Mouse (Mus musculus) CH12.LX (cell line): Measurements from ENCODE around the gene Zfp82. TPM values are rescaled to one million over a fixed set of nuclear protein-coding genes. Genes with fewer than 3 reads are reported as not detected.
A peak's percentile ranks its signal among the peaks of the same experiment; 100 is the strongest.

Experiments used
- DNase-seq: peaks from one replicate; pipeline ENCODE4 v3.0.0-alpha.2; 2013; ENCODE audit errors: extremely low read depth
- H3K27ac ChIP-seq: 2 replicates; pipeline ENCODE4 v1.5.1; 2012; ENCODE audit warnings: low read depth, mild to moderate bottlenecking, control low read depth, moderate library complexity; ENCODE audit not compliant: insufficient read depth
- H3K27me3 ChIP-seq: replicated peaks from 2 replicates; pipeline ENCODE3; 2012; ENCODE audit warnings: inconsistent platforms
- H3K36me3 ChIP-seq, 2 experiments: replicated peaks in 1 of 2; 2 replicates each; pipeline versions ENCODE3 to v1.6.1; 2012; ENCODE audit warnings: inconsistent platforms in 1 of 2, low read length in 1 of 2, mild to moderate bottlenecking in 1 of 2, mixed read lengths in 1 of 2, moderate library complexity in 1 of 2; ENCODE audit not compliant: control insufficient read depth in 1 of 2, insufficient read depth in 1 of 2
- H3K4me1 ChIP-seq, 2 experiments: 2 replicates each; pipeline ENCODE4 v1.6.1; 2012; ENCODE audit warnings: inconsistent platforms in 1 of 2, moderate library complexity in 1 of 2; ENCODE audit not compliant: insufficient read depth in 2 of 2, control insufficient read depth in 1 of 2
- H3K4me2 ChIP-seq: 2 replicates; pipeline ENCODE4 v1.6.1; 2012; ENCODE audit warnings: low read depth, mild to moderate bottlenecking, control low read depth; ENCODE audit not compliant: poor library complexity, insufficient read depth, severe bottlenecking
- H3K4me3 ChIP-seq, 3 experiments: fragments of 150-350 bp in 1 of 3; sonication (generic) in 1 of 3; replicated peaks in 1 of 3; 2 replicates each; pipeline versions ENCODE3 to v1.5.1; 2011 to 2012; ENCODE audit warnings: low read depth in 2 of 3, low read length in 2 of 3, mild to moderate bottlenecking in 2 of 3, moderate library complexity in 2 of 3, control low read depth in 1 of 3, improper control_type of control experiment in 1 of 3, inconsistent platforms in 1 of 3, mixed read lengths in 1 of 3; ENCODE audit not compliant: poor library complexity in 1 of 3
- H3K79me2 ChIP-seq: replicated peaks from 2 replicates; pipeline ENCODE4 v1.6.1; 2012; ENCODE audit warnings: mild to moderate bottlenecking, moderate library complexity; ENCODE audit not compliant: control insufficient read depth, poor library complexity, insufficient read depth, severe bottlenecking; ENCODE audit errors: extremely low read depth
- H3K9ac ChIP-seq: 2 replicates; pipeline ENCODE4 v1.6.1; 2012; ENCODE audit warnings: low read depth, mild to moderate bottlenecking, control low read depth, moderate library complexity; ENCODE audit not compliant: insufficient read depth
- H3K9me3 ChIP-seq: replicated peaks from 2 replicates; pipeline ENCODE3; 2012; ENCODE audit warnings: low read length, inconsistent platforms, mixed read lengths
- BHLHE40 ChIP-seq: IDR thresholded peaks from 2 replicates; pipeline ENCODE4 v1.6.1; 2011; ENCODE audit warnings: mild to moderate bottlenecking, low read depth, low read length, improper control_type of control experiment
- CHD1 ChIP-seq: IDR thresholded peaks from 2 replicates; pipeline ENCODE4 v1.6.1; 2012; ENCODE audit warnings: low read depth, low read length, improper control_type of control experiment, inconsistent platforms
- CHD2 ChIP-seq: IDR thresholded peaks from 2 replicates; pipeline ENCODE4 v1.6.1; 2011; ENCODE audit warnings: low read length, improper control_type of control experiment
- E2F4 ChIP-seq: IDR thresholded peaks from 2 replicates; pipeline ENCODE4 v1.6.1; 2011; ENCODE audit warnings: low read depth, low read length, improper control_type of control experiment; ENCODE audit not compliant: insufficient replicate concordance
- ELF1 ChIP-seq: IDR thresholded peaks from 2 replicates; pipeline ENCODE4 v1.6.1; 2014; ENCODE audit warnings: low read depth, mild to moderate bottlenecking, inconsistent platforms, low read length, improper control_type of control experiment
- EP300 ChIP-seq: IDR thresholded peaks from 2 replicates; pipeline ENCODE4 v1.6.1; 2011; ENCODE audit warnings: low read length, improper control_type of control experiment
- HCFC1 ChIP-seq: IDR thresholded peaks from 2 replicates; pipeline ENCODE4 v1.6.1; 2012; ENCODE audit warnings: low read depth, mild to moderate bottlenecking, inconsistent platforms, low read length, improper control_type of control experiment
- KAT2A ChIP-seq: IDR thresholded peaks from 2 replicates; pipeline ENCODE4 v1.6.1; 2012; ENCODE audit warnings: low read length, improper control_type of control experiment, inconsistent platforms; ENCODE audit not compliant: insufficient replicate concordance
- MAFK ChIP-seq: IDR thresholded peaks from 2 replicates; pipeline ENCODE4 v1.6.1; 2011; ENCODE audit warnings: low read length, improper control_type of control experiment; ENCODE audit not compliant: insufficient replicate concordance
- MAZ ChIP-seq: IDR thresholded peaks from 2 replicates; pipeline ENCODE4 v1.6.1; 2012; ENCODE audit warnings: low read depth, mild to moderate bottlenecking, inconsistent platforms, low read length, improper control_type of control experiment, moderate library complexity
- MYC ChIP-seq: IDR thresholded peaks from 2 replicates; pipeline ENCODE4 v1.6.1; 2011; ENCODE audit warnings: low read depth, mild to moderate bottlenecking, improper control_type of control experiment, low read length
- NELFE ChIP-seq: IDR thresholded peaks from 2 replicates; pipeline ENCODE4 v1.6.1; 2011; ENCODE audit warnings: low read depth, low read length, improper control_type of control experiment
- POLR2A ChIP-seq: IDR thresholded peaks from 2 replicates; pipeline ENCODE4 v1.6.1; 2011; ENCODE audit warnings: low read depth, mild to moderate bottlenecking, improper control_type of control experiment, low read length
- POLR2AphosphoS2 ChIP-seq: IDR thresholded peaks from 2 replicates; pipeline ENCODE4 v1.6.1; 2011; ENCODE audit warnings: low read depth, low read length, improper control_type of control experiment
- SIN3A ChIP-seq: IDR thresholded peaks from 2 replicates; pipeline ENCODE4 v1.6.1; 2012; ENCODE audit warnings: low read length, improper control_type of control experiment, inconsistent platforms
- UBTF ChIP-seq: IDR thresholded peaks from 2 replicates; pipeline ENCODE4 v1.6.1; 2012; ENCODE audit warnings: low read depth, mild to moderate bottlenecking, inconsistent platforms, low read length, improper control_type of control experiment, moderate library complexity
- USF1 ChIP-seq: IDR thresholded peaks from 2 replicates; pipeline ENCODE4 v1.6.1; 2014; ENCODE audit warnings: low read depth, mild to moderate bottlenecking, inconsistent platforms, low read length, improper control_type of control experiment
- USF2 ChIP-seq: conservative IDR thresholded peaks from 2 replicates; pipeline ENCODE4 v1.6.1; 2011; ENCODE audit warnings: low read depth, low read length, improper control_type of control experiment
- dilution Hi-C: fragments of 300-500 bp; cut with MboI; formaldehyde crosslinking; loops from 2 replicates; pipeline ENCODE4 v1.14.3; 2020; ENCODE audit warnings: low sequenced_read_pairs; ENCODE audit not compliant: extremely low pct_unique_long_range_greater_than_20kb, extremely low pct_ligation_motif_present
- in situ Hi-C: fragments of 300-500 bp; cut with MboI; formaldehyde crosslinking; loops from 3 replicates; pipeline ENCODE4 v1.14.3; 2019; ENCODE audit warnings: low sequenced_read_pairs, low pct_ligation_motif_present, low pct_unique_long_range_greater_than_20kb, mixed read lengths
- polyA plus RNA-seq: library from polyadenylated mRNA; unstranded; fragments of >175 nt; gene quantifications from 2 replicates; pipeline ENCODE4 v1.2.1, GENCODE M21; 2012; ENCODE audit warnings: low read depth; ENCODE audit not compliant: insufficient read length
- total RNA-seq, 2 experiments: library from RNA; depleted of rRNA; stranded (reverse); fragments of 300-350 nt in 1 of 2; fragments of >200 nt in 1 of 2; gene quantifications; 2 replicates each; pipeline ENCODE4 v1.2.3; 2012 to 2014

Gene Zfp82
- total and polyA plus RNA-seq, 3 experiments = 4.9 to 7.1 (median 6.9) TPM

- Histone ChIP-seq H3K4me2 (no peak overlapping the region), H3K79me2 (no peaks in the 10 kb centered on the region), H3K4me1 (peaks cover 0 to 5% of the 10 kb centered on the region in 2 experiments; a peak in 3 of 4 replicates), H3K4me3 (peak overlapping the region in 1 of 3 experiments; percentile 8), H3K27me3 (no peaks in the 10 kb centered on the region), H3K9me3 (no peaks in the 10 kb centered on the region), H3K9ac (no peak overlapping the region), H3K27ac (no peak overlapping the region), H3K36me3 (peaks cover 0 to 2% of the 10 kb centered on the region in 2 experiments)
- in situ Hi-C loops (no loop called here), dilution Hi-C loops (no loop called here)
- TF ChIP-seq HCFC1 = no peak
- peak; percentile 67 for TF ChIP-seq BHLHE40
- peak; percentile 17 for DNase-seq
Measured at GRCm38 (mm10) chr7:30044354-30044753, 28.3 kb downstream of the Zfp82 start.

- no peak overlapping the region for H3K4me3 ChIP-seq
- no peaks in the 10 kb centered on the region for H3K4me1 ChIP-seq
- H3K27me3 ChIP-seq = no peaks in the 10 kb centered on the region
- H3K36me3 ChIP-seq = peaks cover 0 to 10% of the 10 kb centered on the region in 2 experiments
- no peaks in the 10 kb centered on the region for H3K9me3 ChIP-seq
- no peaks in the 10 kb centered on the region for H3K79me2 ChIP-seq
- in situ Hi-C loops = no loop called here
- dilution Hi-C loops = no loop called here
- no peak for DNase-seq
- H3K9ac ChIP-seq = no peak overlapping the region
- TF ChIP-seq EP300 (no peak), MAFK (no peak), E2F4 (no peak), POLR2A (no peak), NELFE (no peak), MAZ (no peak), MYC (no peak), CHD1 (no peak), USF2 (no peak), UBTF (no peak), BHLHE40 (no peak), ELF1 (no peak), POLR2AphosphoS2 (no peak)
- H3K27ac ChIP-seq = no peak overlapping the region
- no peak overlapping the region for H3K4me2 ChIP-seq
Measured at GRCm38 (mm10) chr7:30034331-30034730, 38.4 kb downstream of the Zfp82 start.

- Histone ChIP-seq H3K4me2 (no peak overlapping the region), H3K4me3 (no peak overlapping the region), H3K27me3 (no peaks in the 10 kb centered on the region), H3K4me1 (no peaks in the 10 kb centered on the region), H3K79me2 (no peaks in the 10 kb centered on the region), H3K36me3 (peaks cover 5 to 18% of the 10 kb centered on the region in 2 experiments), H3K27ac (no peak overlapping the region), H3K9ac (no peak overlapping the region), H3K9me3 (no peaks in the 10 kb centered on the region)
- DNase-seq = no peak
- in situ Hi-C loops = no loop called here
- dilution Hi-C loops = no loop called here
- no peak for TF ChIP-seq UBTF
- TF ChIP-seq SIN3A = no peak
- TF ChIP-seq CHD2 = no peak
- TF ChIP-seq KAT2A = no peak
- no peak for TF ChIP-seq USF1
Measured at GRCm38 (mm10) chr7:30031379-30031778, 41.3 kb downstream of the Zfp82 start.
